8 mouse cellular contexts compared by ENCODE assay signal in the genomic region with DNA sequence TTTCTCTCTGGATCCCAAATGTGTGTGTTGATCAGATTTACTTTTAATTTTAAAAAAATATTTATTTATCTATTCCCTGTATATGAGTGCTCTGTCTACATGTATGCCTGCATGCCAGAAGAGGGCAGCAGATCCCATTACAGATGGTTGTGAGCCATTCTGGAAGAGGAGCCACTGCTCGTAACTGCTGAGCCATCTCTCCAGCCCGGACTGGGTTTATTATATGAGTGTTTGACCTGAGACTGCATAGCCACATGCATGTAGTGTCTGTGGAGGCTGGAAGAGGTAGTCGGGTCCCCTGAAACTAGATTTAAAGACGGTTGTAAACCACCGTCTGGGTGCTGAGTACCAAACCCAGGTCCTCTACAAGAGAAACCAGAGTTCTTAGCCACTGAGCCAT. TPM values are rescaled to one million over a fixed set of nuclear protein-coding genes. Genes with fewer than 3 reads are reported as not detected.
DNase-seq lines count a peak whose midpoint lies in the region; ATAC-seq and TF ChIP-seq lines count a peak whose summit lies in the region.

No protein-coding gene starts in this region.

- H3K4me1 ChIP-seq in cerebellum, adult 2 months (ENCODE audit: control insufficient read depth, insufficient read depth, low read length), result peaks cover 3% of the 10 kb centered on the region
- H3K4me1 ChIP-seq in heart, embryonic 10.5 days, result peaks cover 9% of the 10 kb centered on the region
- H3K4me1 ChIP-seq in kidney, embryonic 16.5 days (ENCODE audit: insufficient read depth, low read length), result peaks cover 5% of the 10 kb centered on the region
- H3K4me1 ChIP-seq in stomach, embryonic 15.5 days, result peaks cover 6% of the 10 kb centered on the region; the same call in 1 of the 2 replicates

- no peak overlapping the region for H3K9ac ChIP-seq in kidney, embryonic 16.5 days (replicated peaks; ENCODE audit: low read length)
- H3K9ac ChIP-seq in stomach, embryonic 15.5 days, result no peak overlapping the region

- peak overlapping the region; percentile 60 for H3K4me2 ChIP-seq in kidney, embryonic 16.5 days (replicated peaks; ENCODE audit: low read depth, low read length)
- H3K4me2 ChIP-seq in stomach, embryonic 15.5 days, result peak overlapping the region; percentile 61

- no peak for ATAC-seq in kidney, embryonic 16.5 days (ENCODE audit: low FRiP score, low TSS enrichment)
- ATAC-seq in stomach, embryonic 15.5 days (ENCODE audit: insufficient read depth, low FRiP score, low read depth), result no peak

- peak overlapping the region; percentile 79; the same call in 1 of the 2 replicates for H3K27ac ChIP-seq in cerebellum, adult 2 months (ENCODE audit: insufficient read depth, low read length)
- H3K27ac ChIP-seq in heart, embryonic 10.5 days, result peak overlapping the region; percentile 92
- no peak overlapping the region for H3K27ac ChIP-seq in kidney, embryonic 16.5 days (ENCODE audit: low read length)
- no peak overlapping the region for H3K27ac ChIP-seq in stomach, embryonic 15.5 days

- no peaks in the 10 kb centered on the region for H3K9me3 ChIP-seq in heart, embryonic 10.5 days
- no peaks in the 10 kb centered on the region for H3K9me3 ChIP-seq in kidney, embryonic 16.5 days (ENCODE audit: low read length)
- no peaks in the 10 kb centered on the region for H3K9me3 ChIP-seq in stomach, embryonic 15.5 days

- no peaks in the 10 kb centered on the region for H3K36me3 ChIP-seq in heart, embryonic 10.5 days
- no peaks in the 10 kb centered on the region for H3K36me3 ChIP-seq in kidney, embryonic 16.5 days (ENCODE audit: insufficient read depth, low read length)
- H3K36me3 ChIP-seq in stomach, embryonic 15.5 days, result no peaks in the 10 kb centered on the region

- no peak for TF ChIP-seq POLR2A in cerebellum, adult 2 months (IDR thresholded peaks at IDR 0.05; ENCODE audit: borderline replicate concordance, insufficient read depth, low read length)

- H3K4me3 ChIP-seq in cerebellum, adult 2 months (replicated peaks; ENCODE audit: insufficient read depth, low read depth, low read length), result peak overlapping the region; percentile 83
- peak overlapping the region; percentile 74 for H3K4me3 ChIP-seq in heart, embryonic 10.5 days
- H3K4me3 ChIP-seq in kidney, embryonic 16.5 days (ENCODE audit: low read length), result peak overlapping the region; percentile 55
- H3K4me3 ChIP-seq in stomach, embryonic 15.5 days (replicated peaks), result peak overlapping the region; percentile 51; the same call in 1 of the 2 replicates

- peak; percentile 63 to 66 for DNase-seq in right cerebral cortex, postnatal 10 days (ENCODE audit: low spot score in 2 of 2)
- no peak for DNase-seq in right cerebral cortex, postnatal 25 days
- peak; percentile 56 to 65 for DNase-seq in cerebellum, adult 2 months
- DNase-seq in heart, embryonic 10.5 days (ENCODE audit: low spot score), result no peak
- DNase-seq in lung, postnatal 25 days (ENCODE audit: low spot score), result peak; percentile 54
- DNase-seq in right cerebral cortex, postnatal 36 days (ENCODE audit: low spot score in 2 of 2), result no peak

- TF ChIP-seq CTCF in cerebellum, adult 2 months (IDR thresholded peaks at IDR 0.05; ENCODE audit: borderline replicate concordance, insufficient read depth, low read depth, low read length), result peak; percentile 36; the same call in 1 of the 2 replicates

- 60% methylated on average over 5 of the region's 5 CpGs for WGBS in cerebellum, adult 2 months
- WGBS in heart, embryonic 10.5 days, result 60% methylated on average over 5 of the region's 5 CpGs
- 69% methylated on average over 5 of the region's 5 CpGs for WGBS in kidney, embryonic 16.5 days
- WGBS in stomach, embryonic 15.5 days, result 63% methylated on average over 5 of the region's 5 CpGs

- H3K27me3 ChIP-seq in cerebellum, adult 2 months (ENCODE audit: control insufficient read depth, insufficient read depth, low read length), result no peaks in the 10 kb centered on the region
- H3K27me3 ChIP-seq in heart, embryonic 10.5 days (ENCODE audit: insufficient read depth, poor library complexity, severe bottlenecking), result no peaks in the 10 kb centered on the region
- H3K27me3 ChIP-seq in kidney, embryonic 16.5 days (ENCODE audit: insufficient read depth, low read length), result no peaks in the 10 kb centered on the region
- no peaks in the 10 kb centered on the region for H3K27me3 ChIP-seq in stomach, embryonic 15.5 days (replicated peaks)

RNA-seq across cellular contexts. Expression of gene Isoc2b, which starts 5.0 kb away (rescaled TPM):
- 11.1 and 13.6 TPM in 2 replicates for polyA plus RNA-seq in cerebellum, adult 2 months (2012; rRNA removed)
- 3.9 TPM in 2 replicates for polyA plus RNA-seq in heart, embryonic 10.5 days (2016; fragmentation: Nextera tagmentation; extraction: Ambion mirVana)
- polyA plus RNA-seq in kidney, embryonic 16.5 days (2015; fragmentation: Nextera tagmentation; extraction: Ambion mirVana), result 9.2 and 9.7 TPM in 2 replicates
- polyA plus RNA-seq in stomach, embryonic 15.5 days (2015; fragmentation: Nextera tagmentation; extraction: Ambion mirVana), result 12.9 and 14.4 TPM in 2 replicates

RNA-seq across cellular contexts. Expression of gene Isoc2a, which starts 11.9 kb away (rescaled TPM):
- 17.4 and 17.7 TPM in 2 replicates for polyA plus RNA-seq in cerebellum, adult 2 months (2012; rRNA removed)
- 1.3 TPM in 2 replicates for polyA plus RNA-seq in heart, embryonic 10.5 days (2016; fragmentation: Nextera tagmentation; extraction: Ambion mirVana)
- 1.2 and 1.4 TPM in 2 replicates for polyA plus RNA-seq in kidney, embryonic 16.5 days (2015; fragmentation: Nextera tagmentation; extraction: Ambion mirVana)
- polyA plus RNA-seq in stomach, embryonic 15.5 days (2015; fragmentation: Nextera tagmentation; extraction: Ambion mirVana), result 1.1 and 1.3 TPM in 2 replicates

RNA-seq across cellular contexts. Expression of gene Shisa7, which starts 20.6 kb away (rescaled TPM):
- 21.0 and 22.7 TPM in 2 replicates for polyA plus RNA-seq in cerebellum, adult 2 months (2012; rRNA removed)
- polyA plus RNA-seq in heart, embryonic 10.5 days (2016; fragmentation: Nextera tagmentation; extraction: Ambion mirVana), result 0.14 TPM in 1 of 2 replicates, not detected in the other
- polyA plus RNA-seq in kidney, embryonic 16.5 days (2015; fragmentation: Nextera tagmentation; extraction: Ambion mirVana), result 0.84 and 1.1 TPM in 2 replicates
- polyA plus RNA-seq in stomach, embryonic 15.5 days (2015; fragmentation: Nextera tagmentation; extraction: Ambion mirVana), result 0.36 and 0.44 TPM in 2 replicates

RNA-seq across cellular contexts. Expression of gene Gm36210, which starts 41.2 kb away (rescaled TPM):
- polyA plus RNA-seq in cerebellum, adult 2 months (2012; rRNA removed), result 0.59 and 0.61 TPM in 2 replicates
- polyA plus RNA-seq in heart, embryonic 10.5 days (2016; fragmentation: Nextera tagmentation; extraction: Ambion mirVana), result 0.18 and 0.36 TPM in 2 replicates
- not detected in 2 replicates for polyA plus RNA-seq in kidney, embryonic 16.5 days (2015; fragmentation: Nextera tagmentation; extraction: Ambion mirVana)
- not detected in 2 replicates for polyA plus RNA-seq in stomach, embryonic 15.5 days (2015; fragmentation: Nextera tagmentation; extraction: Ambion mirVana)

RNA-seq across cellular contexts. Expression of gene Zfp628, which starts 49.9 kb away (rescaled TPM):
- 9.8 and 10.4 TPM in 2 replicates for polyA plus RNA-seq in cerebellum, adult 2 months (2012; rRNA removed)
- 2.9 and 3.5 TPM in 2 replicates for polyA plus RNA-seq in heart, embryonic 10.5 days (2016; fragmentation: Nextera tagmentation; extraction: Ambion mirVana)
- polyA plus RNA-seq in kidney, embryonic 16.5 days (2015; fragmentation: Nextera tagmentation; extraction: Ambion mirVana), result 3.6 and 4.2 TPM in 2 replicates
- polyA plus RNA-seq in stomach, embryonic 15.5 days (2015; fragmentation: Nextera tagmentation; extraction: Ambion mirVana), result 3.3 TPM in 2 replicates

Comparison
In these comparisons a context has a peak if more than half of its experiments do, and no peak if none do; other contexts are left out.
1. DNase-seq: peak in right cerebral cortex, postnatal 10 days (2 of 2), cerebellum, adult 2 months (2 of 2) and lung, postnatal 25 days (single experiment); none in right cerebral cortex, postnatal 25 days (single experiment), heart, embryonic 10.5 days (single experiment) and right cerebral cortex, postnatal 36 days (0 of 2).
2. H3K27ac ChIP-seq: peak in cerebellum, adult 2 months (single experiment) and heart, embryonic 10.5 days (single experiment); none in kidney, embryonic 16.5 days (single experiment) and stomach, embryonic 15.5 days (single experiment).
3. RNA of gene Shisa7, which starts 20.6 kb away (polyA plus RNA-seq): 21.0 to 22.7 TPM in cerebellum, adult 2 months; 0.84 to 1.1 TPM in kidney, embryonic 16.5 days, 0.36 to 0.44 TPM in stomach, embryonic 15.5 days and 0.14 TPM in heart, embryonic 10.5 days; every median in the first group is over 10 times any median in the second.
4. Peak in every context shown above with its lines, with median percentiles within 50 percentile points of each other: H3K4me3 ChIP-seq.